Mouse (Mus musculus): ENCODE data around the gene Acyp2. TPM values are rescaled to one million over a fixed set of nuclear protein-coding genes. Genes with fewer than 3 reads are reported as not detected.

Acyp2 gene
- total and polyA plus RNA-seq, 3 experiments = 7.9 to 29.0 TPM; not detected in 1

GRCm38 (mm10) chr11:30657069-30657468 lies 7.7 kb upstream of the Acyp2 start:
- DNase-seq (ENCODE audit: low read depth, low spot score) = peak; percentile 70
- no peak overlapping the region for H3K9ac ChIP-seq (ENCODE audit: control insufficient read depth, low read depth, low read length, poor library complexity, severe bottlenecking)
- H3K9me3 ChIP-seq (replicated peaks; ENCODE audit: insufficient read depth, low read length) = no peaks in the 10 kb centered on the region
- no peak for TF ChIP-seq RCOR1 (IDR thresholded peaks at IDR 0.05; ENCODE audit: low read depth, low read length)
- no peak for TF ChIP-seq MAFK (IDR thresholded peaks at IDR 0.05; ENCODE audit: borderline replicate concordance, low read depth, low read length)
- peak; percentile 99 for TF ChIP-seq RAD21 (IDR thresholded peaks at IDR 0.05; ENCODE audit: low read depth, low read length)
- no peak for TF ChIP-seq USF1 (IDR thresholded peaks at IDR 0.05; ENCODE audit: low read depth, low read length)
- peak; percentile 20 to 95 (median 63); a peak in 5 of 6 replicates for TF ChIP-seq CTCF (IDR thresholded peaks at IDR 0.05 in 2 of 3, conservative IDR thresholded peaks at IDR 0.05 in 1 of 3; ENCODE audit: control insufficient read depth in 1 of 3, insufficient read depth in 1 of 3, low read depth in 2 of 3, low read length in 3 of 3, poor library complexity in 1 of 3, severe bottlenecking in 1 of 3)
- peak; percentile 16; the same call in 1 of the 2 replicates for TF ChIP-seq SIN3A (IDR thresholded peaks at IDR 0.05; ENCODE audit: low read length)
- TF ChIP-seq NRF1 (IDR thresholded peaks at IDR 0.05; ENCODE audit: insufficient read depth, low read depth, low read length, poor library complexity, severe bottlenecking) = no peak
- no peak for TF ChIP-seq MYB (IDR thresholded peaks at IDR 0.05; ENCODE audit: low read depth, low read length)
- peak; percentile 98 for TF ChIP-seq ZC3H11A (IDR thresholded peaks at IDR 0.05; ENCODE audit: low read depth, low read length)
- no peak for TF ChIP-seq CHD1 (IDR thresholded peaks at IDR 0.05; ENCODE audit: low read depth, low read length)
- TF ChIP-seq CHD2 (IDR thresholded peaks at IDR 0.05; ENCODE audit: low read length) = no peak
- TF ChIP-seq ETS1 (IDR thresholded peaks at IDR 0.05; ENCODE audit: low read depth, low read length) = no peak
- TF ChIP-seq HCFC1 (IDR thresholded peaks at IDR 0.05; ENCODE audit: low read depth, low read length) = no peak
- TF ChIP-seq ZNF384 (IDR thresholded peaks at IDR 0.05; ENCODE audit: low read depth, low read length) = no peak
- no peak for TF ChIP-seq GABPA (IDR thresholded peaks at IDR 0.05; ENCODE audit: low read depth, low read length)
- TF ChIP-seq USF2 (IDR thresholded peaks at IDR 0.05; ENCODE audit: borderline replicate concordance in 1 of 2, insufficient read depth in 1 of 2, low read depth in 1 of 2, low read length in 2 of 2) = no peak
- TF ChIP-seq E2F4 (IDR thresholded peaks at IDR 0.05; ENCODE audit: borderline replicate concordance, low read depth, low read length) = no peak
- no peak for TF ChIP-seq UBTF (IDR thresholded peaks at IDR 0.05; ENCODE audit: borderline replicate concordance, insufficient read depth, low read depth, low read length)
- TF ChIP-seq BHLHE40 (IDR thresholded peaks at IDR 0.05; ENCODE audit: borderline replicate concordance, low read depth, low read length) = no peak
- TF ChIP-seq ZMIZ1 (IDR thresholded peaks at IDR 0.05; ENCODE audit: low read depth, low read length) = no peak
- TF ChIP-seq JUND (IDR thresholded peaks at IDR 0.05; ENCODE audit: low read depth, low read length) = no peak
- no peak for TF ChIP-seq MAZ (IDR thresholded peaks at IDR 0.05; ENCODE audit: low read depth, low read length)
- TF ChIP-seq GATA1 (IDR thresholded peaks at IDR 0.05; ENCODE audit: low read depth, low read length) = no peak
- TF ChIP-seq TCF12 (IDR thresholded peaks at IDR 0.05; ENCODE audit: low read depth, low read length) = no peak
- no peak for TF ChIP-seq MYC (IDR thresholded peaks at IDR 0.05; ENCODE audit: low read depth, low read length)
- no peak for TF ChIP-seq NELFE (IDR thresholded peaks at IDR 0.05; ENCODE audit: low read depth, low read length)
- TF ChIP-seq MAX (IDR thresholded peaks at IDR 0.05; ENCODE audit: low read length) = no peak
- TF ChIP-seq TAL1 (IDR thresholded peaks at IDR 0.05; ENCODE audit: low read length) = no peak
- no peak for TF ChIP-seq MEF2A (IDR thresholded peaks at IDR 0.05; ENCODE audit: extremely low read depth, insufficient replicate concordance, low read depth, low read length, poor library complexity, severe bottlenecking)
- TF ChIP-seq POLR2AphosphoS5 (IDR thresholded peaks at IDR 0.05; ENCODE audit: borderline replicate concordance, low read depth, low read length) = no peak
- no peak for TF ChIP-seq ELF1 (IDR thresholded peaks at IDR 0.05; ENCODE audit: low read depth, low read length)
- TF ChIP-seq SMC3 (IDR thresholded peaks at IDR 0.05; ENCODE audit: low read depth, low read length) = peak; percentile 99
- TF ChIP-seq POLR2A (IDR thresholded peaks at IDR 0.05; ENCODE audit: control insufficient read depth in 1 of 2, insufficient read depth in 1 of 2, low read depth in 1 of 2, low read length in 2 of 2, poor library complexity in 1 of 2) = no peak
- H3K4me1 ChIP-seq (ENCODE audit: control insufficient read depth in 1 of 2, insufficient read depth in 2 of 2, low read length in 2 of 2) = no peaks in the 10 kb centered on the region; a peak in 2 of 4 replicates
- H3K27me3 ChIP-seq (ENCODE audit: control insufficient read depth in 1 of 2, insufficient read depth in 2 of 2, low read length in 2 of 2) = no peaks in the 10 kb centered on the region; a peak in 1 of 4 replicates
- no peak overlapping the region for H3K4me3 ChIP-seq (ENCODE audit: control insufficient read depth in 1 of 2, insufficient read depth in 1 of 2, low read depth in 2 of 2, low read length in 2 of 2)
- H3K36me3 ChIP-seq (ENCODE audit: control insufficient read depth in 1 of 2, insufficient read depth in 2 of 2, low read length in 2 of 2) = no peaks in the 10 kb centered on the region
- no peak overlapping the region for H3K27ac ChIP-seq (ENCODE audit: control insufficient read depth, low read depth, low read length)
- H3K79me2 ChIP-seq (ENCODE audit: control insufficient read depth, insufficient read depth, low read length, poor library complexity) = no peaks in the 10 kb centered on the region

All from MEL (cell line).